Mouse (Mus musculus) hindbrain, embryonic 14.5 days (tissue): ENCODE results near the gene St6galnac3. TPM values are rescaled to one million over a fixed set of nuclear protein-coding genes. Genes with fewer than 3 reads are reported as not detected.
"Not testable (repeated sequence)": the region's sequence is repeated elsewhere in the genome, so short reads cannot be mapped to it uniquely, and the experiment has no call there.

Experiments used
- ATAC-seq: fragments of 200-750 bp; cut with Nextera tagmentation; 2 replicates; pipeline ENCODE4 v1.8.0; 2017; ENCODE audit warnings: moderate number of reproducible peaks, mild to moderate bottlenecking, moderate TSS enrichment, moderate library complexity; ENCODE audit not compliant: low FRiP score
- DNase-seq: peaks from one replicate; pipeline ENCODE4 v3.0.0-alpha.2; 2015; ENCODE audit warnings: low spot score
- H3K27ac ChIP-seq: fragments of 300-500 bp; sonication (generic); 2 replicates; pipeline ENCODE4 v1.5.1; 2014; ENCODE audit warnings: mild to moderate bottlenecking, moderate library complexity
- H3K27me3 ChIP-seq: fragments of 300-500 bp; sonication (generic); 2 replicates; pipeline ENCODE4 v1.6.1; 2014; ENCODE audit warnings: mild to moderate bottlenecking, low read length, mixed read lengths; ENCODE audit not compliant: control insufficient read depth, insufficient read depth
- H3K36me3 ChIP-seq: fragments of 300-500 bp; sonication (generic); replicated peaks from 2 replicates; pipeline ENCODE4 v1.6.1; 2014; ENCODE audit not compliant: control insufficient read depth, insufficient read depth
- H3K4me1 ChIP-seq: fragments of 300-500 bp; sonication (generic); replicated peaks from 2 replicates; pipeline ENCODE4 v1.6.1; 2014; ENCODE audit warnings: antibody characterized with exemption, low read length, mixed read lengths; ENCODE audit not compliant: control insufficient read depth, insufficient read depth
- H3K4me2 ChIP-seq: fragments of 300-500 bp; sonication (generic); replicated peaks from 2 replicates; pipeline ENCODE4 v1.6.1; 2014; ENCODE audit warnings: mild to moderate bottlenecking, moderate library complexity
- H3K4me3 ChIP-seq: fragments of 300-500 bp; sonication (generic); replicated peaks from 2 replicates; pipeline ENCODE4 v1.5.1; 2014; ENCODE audit warnings: mild to moderate bottlenecking, low read length
- H3K9ac ChIP-seq: fragments of 300-500 bp; sonication (generic); 2 replicates; pipeline ENCODE4 v1.6.1; 2014
- H3K9me3 ChIP-seq: fragments of 300-500 bp; sonication (generic); 2 replicates; pipeline ENCODE4 v1.6.1; 2016; ENCODE audit warnings: low read length; ENCODE audit not compliant: control insufficient read depth
- WGBS: fragments of 180-500 bp; shearing (Covaris S2); extraction: QIAGEN DNeasy Blood & Tissue Kit; methylation state at CpG from one replicate; pipeline ENCODE4 v1.1.7; 2014; 5-methylcytosine and 5-hydroxymethylcytosine counted together
- polyA plus RNA-seq: library from polyadenylated mRNA; unstranded; fragments of >200 nt; fragmentation: Nextera tagmentation; extraction: Ambion mirVana; gene quantifications from 2 replicates; pipeline ENCODE4 v1.2.1, GENCODE M21; 2014

Gene St6galnac3
- polyA plus RNA-seq, 1 experiment from 2014 or later: 28.3 TPM

- ATAC-seq (no peak), DNase-seq (no peak)
- Histone ChIP-seq H3K36me3 (no peaks in the 10 kb centered on the region), H3K9me3 (no peaks in the 10 kb centered on the region; the same call in 1 of the 2 replicates), H3K27me3 (no peaks in the 10 kb centered on the region), H3K4me3 (no peak overlapping the region), H3K9ac (no peak overlapping the region), H3K4me1 (peaks cover 4% of the 10 kb centered on the region), H3K4me2 (no peak overlapping the region), H3K27ac (no peak overlapping the region)
- 70% methylated on average over 12 of the region's 12 CpGs for WGBS
These were observed 328.5 kb downstream of the St6galnac3 start for GRCm38 (mm10) chr3:153396375-153397068.

GRCm38 (mm10) chr3:153395351-153395750 is 329.6 kb downstream of the St6galnac3 start:
- ATAC-seq (no peak), DNase-seq (no peak)
- WGBS: 91% methylated on average over 5 of the region's 5 CpGs
- H3K9ac ChIP-seq: no peak overlapping the region
- no peaks in the 10 kb centered on the region for H3K27me3 ChIP-seq
- no peaks in the 10 kb centered on the region for H3K36me3 ChIP-seq
- no peaks in the 10 kb centered on the region; the same call in 1 of the 2 replicates for H3K9me3 ChIP-seq
- H3K4me3 ChIP-seq: no peak overlapping the region
- no peak overlapping the region for H3K27ac ChIP-seq
- peaks cover 4% of the 10 kb centered on the region for H3K4me1 ChIP-seq
- H3K4me2 ChIP-seq: no peak overlapping the region

- Histone ChIP-seq H3K4me1 (peaks cover 4% of the 10 kb centered on the region), H3K27me3 (no peaks in the 10 kb centered on the region), H3K27ac (no peak overlapping the region), H3K4me2 (no peak overlapping the region), H3K9ac (no peak overlapping the region), H3K4me3 (no peak overlapping the region), H3K9me3 (no peaks in the 10 kb centered on the region; the same call in 1 of the 2 replicates), H3K36me3 (no peaks in the 10 kb centered on the region)
- 94% methylated on average over 4 of the region's 4 CpGs for WGBS
- no peak for ATAC-seq
- no peak for DNase-seq
These were observed 330.2 kb downstream of the St6galnac3 start for GRCm38 (mm10) chr3:153394751-153395150.

GRCm38 (mm10) chr3:153394224-153394623 is 330.8 kb downstream of the St6galnac3 start:
- H3K4me2 ChIP-seq: no peak overlapping the region
- peaks cover 4% of the 10 kb centered on the region for H3K4me1 ChIP-seq
- ATAC-seq (no peak), DNase-seq (no peak)
- no peaks in the 10 kb centered on the region for H3K36me3 ChIP-seq
- 93% methylated on average over 9 of the region's 9 CpGs for WGBS
- H3K27ac ChIP-seq: no peak overlapping the region
- H3K27me3 ChIP-seq: no peaks in the 10 kb centered on the region
- H3K9ac ChIP-seq: no peak overlapping the region
- no peaks in the 10 kb centered on the region; the same call in 1 of the 2 replicates for H3K9me3 ChIP-seq
- H3K4me3 ChIP-seq: no peak overlapping the region

GRCm38 (mm10) chr3:153391451-153391850 is 333.5 kb downstream of the St6galnac3 start:
- ATAC-seq, H3K36me3 ChIP-seq, H3K4me1 ChIP-seq, H3K9ac ChIP-seq, H3K27me3 ChIP-seq, H3K27ac ChIP-seq, H3K9me3 ChIP-seq, H3K4me2 ChIP-seq, H3K4me3 ChIP-seq, DNase-seq: not testable (repeated sequence)
- 65% methylated on average over 1 of the region's 1 CpGs for WGBS

GRCm38 (mm10) chr3:153384651-153385050 is 340.3 kb downstream of the St6galnac3 start:
- H3K4me3 ChIP-seq, H3K4me2 ChIP-seq, H3K27me3 ChIP-seq, DNase-seq, ATAC-seq, H3K9me3 ChIP-seq, H3K27ac ChIP-seq, H3K9ac ChIP-seq, H3K4me1 ChIP-seq, H3K36me3 ChIP-seq: not testable (repeated sequence)
- 74% methylated on average over 5 of the region's 5 CpGs for WGBS

- H3K36me3 ChIP-seq: no peaks in the 10 kb centered on the region
- H3K4me1 ChIP-seq: no peaks in the 10 kb centered on the region; the same call in 1 of the 2 replicates
- no peaks in the 10 kb centered on the region for H3K27me3 ChIP-seq
- no peak for DNase-seq
- 97% methylated on average over 2 of the region's 2 CpGs for WGBS
- H3K9ac ChIP-seq: no peak overlapping the region
- no peak for ATAC-seq
- H3K9me3 ChIP-seq: no peaks in the 10 kb centered on the region
- no peak overlapping the region for H3K4me2 ChIP-seq
- no peak overlapping the region for H3K4me3 ChIP-seq
- H3K27ac ChIP-seq: no peak overlapping the region
These were observed 341.3 kb downstream of the St6galnac3 start for GRCm38 (mm10) chr3:153383656-153384055.

GRCm38 (mm10) chr3:153365057-153365755 is 359.8 kb downstream of the St6galnac3 start:
- no peak overlapping the region for H3K4me2 ChIP-seq
- 32% methylated on average over 10 of the region's 10 CpGs for WGBS
- no peaks in the 10 kb centered on the region for H3K36me3 ChIP-seq
- no peak overlapping the region for H3K4me3 ChIP-seq
- ATAC-seq (peak; percentile 74; the same call in 1 of the 2 replicates), DNase-seq (no peak)
- H3K9me3 ChIP-seq: no peaks in the 10 kb centered on the region
- no peaks in the 10 kb centered on the region for H3K27me3 ChIP-seq
- no peak overlapping the region for H3K9ac ChIP-seq
- 0 out of 2 replicates have a peak overlapping the region, but pooled peaks have one; percentile 35 for H3K27ac ChIP-seq
- H3K4me1 ChIP-seq: peaks cover 17% of the 10 kb centered on the region; the same call in 1 of the 2 replicates

GRCm38 (mm10) chr3:153364366-153364765 is 360.6 kb downstream of the St6galnac3 start:
- WGBS: 98% methylated on average over 3 of the region's 3 CpGs
- H3K4me2 ChIP-seq: no peak overlapping the region

More at GRCm38 (mm10) chr3:153364366-153364765, 360.6 kb downstream of the St6galnac3 start:
- no peak overlapping the region for H3K9ac ChIP-seq
- ATAC-seq (peak; percentile 15; the same call in 1 of the 2 replicates), DNase-seq (no peak)
- H3K9me3 ChIP-seq: no peaks in the 10 kb centered on the region
- H3K4me3 ChIP-seq: no peak overlapping the region
- H3K27me3 ChIP-seq: no peaks in the 10 kb centered on the region
- no peaks in the 10 kb centered on the region for H3K36me3 ChIP-seq
- H3K27ac ChIP-seq: no peak overlapping the region
- peaks cover 17% of the 10 kb centered on the region; the same call in 1 of the 2 replicates for H3K4me1 ChIP-seq
